Mouse (Mus musculus) MN1 (cell line): Measurements from ENCODE around the gene Gm28305.

ENCODE experiments used
- DNase-seq: peaks from one replicate; pipeline ENCODE4 v3.0.0-alpha.2; 2016; ENCODE audit warnings: low spot score

Gene Gm28305

DNA sequence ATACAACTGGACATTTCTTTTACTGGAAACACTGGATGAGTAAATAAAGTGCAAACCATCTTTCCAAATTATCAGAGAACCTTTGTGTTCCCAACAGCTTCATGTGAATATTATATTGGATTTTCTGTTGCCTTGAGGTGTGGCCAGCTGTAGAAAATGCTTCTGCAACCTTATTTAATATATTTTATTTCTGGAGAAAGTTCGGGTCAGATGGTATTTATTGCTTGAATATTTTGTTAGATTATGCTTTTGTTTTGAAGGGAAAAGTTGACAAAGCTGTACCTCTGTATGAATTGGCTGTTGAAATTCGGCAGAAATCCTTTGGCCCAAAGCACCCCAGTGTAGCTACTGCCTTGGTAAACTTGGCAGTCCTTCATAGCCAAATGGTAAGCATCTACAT lies at the start of gene Gm28305:
TSS of gene Gm28305 (plus strand) at position 301 of the 400 bp plus-strand sequence.
- no peak for DNase-seq

DNA sequence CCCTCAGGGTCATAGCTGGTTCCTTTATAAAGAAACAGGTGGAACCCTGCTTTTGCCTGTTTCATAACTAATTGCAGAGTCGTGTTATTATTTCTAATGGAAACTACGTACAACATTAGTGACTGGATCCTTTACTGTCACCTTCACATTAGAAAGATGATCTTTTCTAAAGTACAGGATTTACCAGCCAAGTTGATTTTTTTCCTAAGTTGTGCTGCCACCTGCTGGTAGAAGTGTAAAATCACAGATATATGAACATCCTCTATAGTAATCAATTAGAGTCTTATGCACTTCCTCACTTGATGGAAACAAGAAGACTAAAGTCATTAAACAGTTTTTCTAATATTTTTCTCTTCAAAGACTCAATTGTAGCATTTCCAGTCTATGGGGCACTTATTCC lies 44.0 kb upstream of the Gm28305 start:
- DNase-seq: peak; percentile 83

GRCm38 (mm10) chr9:104000601-104001000 lies 39.9 kb upstream of the Gm28305 start:
- DNase-seq: no peak

GRCm38 (mm10) chr9:104001921-104002859 lies 38.3 kb upstream of the Gm28305 start, which contains the start of gene Nphp3:
Nphp3 (plus strand) TSS chr9:104002544.
- peak; percentile 98 for DNase-seq

GRCm38 (mm10) chr9:104002913-104003330 lies 37.5 kb upstream of the Gm28305 start:
- DNase-seq: peak; percentile 84

GRCm38 (mm10) chr9:104014526-104014925 lies 25.9 kb upstream of the Gm28305 start:
- DNase-seq: no peak

GRCm38 (mm10) chr9:104021026-104021425 lies 19.4 kb upstream of the Gm28305 start:
- no peak for DNase-seq

GRCm38 (mm10) chr9:104027186-104027585 lies 13.3 kb upstream of the Gm28305 start:
- no peak for DNase-seq

DNA sequence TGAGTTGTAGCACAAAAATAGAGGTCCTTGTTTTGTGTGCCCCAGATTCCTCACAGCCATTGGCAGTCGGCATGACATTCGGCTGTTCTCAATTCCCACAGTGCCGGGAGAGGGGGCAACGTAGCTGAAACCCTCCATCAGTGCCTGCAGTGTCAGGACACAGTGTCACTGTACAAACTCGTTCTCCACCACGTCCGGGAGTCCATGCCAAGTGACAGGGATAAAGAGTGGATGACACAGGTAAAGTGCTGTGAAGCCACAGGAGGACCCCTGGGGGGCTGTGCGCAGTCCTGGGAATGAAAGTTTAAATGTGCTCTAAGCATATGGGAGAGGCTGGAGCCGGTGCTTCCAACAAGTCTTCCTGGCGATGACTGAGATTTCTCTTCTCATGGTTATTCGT lies 10.6 kb upstream of the Gm28305 start:
- DNase-seq: no peak

DNA sequence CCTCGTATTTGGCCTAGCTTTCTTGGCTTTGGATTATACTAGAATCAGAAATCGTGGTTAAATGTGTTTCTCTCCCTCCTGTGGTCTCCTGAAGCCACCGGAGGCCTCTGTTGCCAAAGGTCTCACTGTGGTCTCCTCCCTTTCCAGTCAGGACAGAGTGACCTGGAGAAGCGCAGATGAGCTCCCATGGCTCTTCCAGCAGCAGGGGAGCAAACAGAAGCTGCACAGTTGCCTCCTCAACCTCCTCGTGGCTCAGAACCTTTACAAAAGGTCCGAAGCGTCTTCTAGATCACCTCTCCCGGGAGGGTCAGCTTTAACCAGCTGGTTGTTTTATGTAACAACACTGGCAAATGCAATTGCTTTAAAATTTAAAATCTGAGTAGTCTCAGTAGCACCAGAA lies 6.2 kb upstream of the Gm28305 start:
- DNase-seq: no peak

DNA sequence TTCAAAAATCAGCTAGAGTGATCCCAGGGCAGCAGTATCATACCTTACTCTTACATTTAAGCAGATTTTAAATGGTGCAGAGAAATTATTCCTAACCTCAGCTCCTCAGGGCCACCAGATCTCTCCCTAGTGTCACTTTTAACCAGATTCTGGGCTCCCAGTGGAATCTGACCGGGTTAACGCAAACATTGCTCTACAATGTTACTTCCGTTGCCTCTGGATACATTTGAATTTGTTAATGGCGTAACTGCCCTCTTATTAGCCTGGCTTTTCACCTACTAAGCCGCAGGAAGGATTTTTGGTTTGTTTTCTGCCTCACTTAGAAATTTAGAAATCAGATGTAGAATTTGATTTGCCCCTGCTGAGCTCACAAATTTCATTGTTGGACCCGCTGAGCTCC lies 5.7 kb upstream of the Gm28305 start:
- no peak for DNase-seq

DNA sequence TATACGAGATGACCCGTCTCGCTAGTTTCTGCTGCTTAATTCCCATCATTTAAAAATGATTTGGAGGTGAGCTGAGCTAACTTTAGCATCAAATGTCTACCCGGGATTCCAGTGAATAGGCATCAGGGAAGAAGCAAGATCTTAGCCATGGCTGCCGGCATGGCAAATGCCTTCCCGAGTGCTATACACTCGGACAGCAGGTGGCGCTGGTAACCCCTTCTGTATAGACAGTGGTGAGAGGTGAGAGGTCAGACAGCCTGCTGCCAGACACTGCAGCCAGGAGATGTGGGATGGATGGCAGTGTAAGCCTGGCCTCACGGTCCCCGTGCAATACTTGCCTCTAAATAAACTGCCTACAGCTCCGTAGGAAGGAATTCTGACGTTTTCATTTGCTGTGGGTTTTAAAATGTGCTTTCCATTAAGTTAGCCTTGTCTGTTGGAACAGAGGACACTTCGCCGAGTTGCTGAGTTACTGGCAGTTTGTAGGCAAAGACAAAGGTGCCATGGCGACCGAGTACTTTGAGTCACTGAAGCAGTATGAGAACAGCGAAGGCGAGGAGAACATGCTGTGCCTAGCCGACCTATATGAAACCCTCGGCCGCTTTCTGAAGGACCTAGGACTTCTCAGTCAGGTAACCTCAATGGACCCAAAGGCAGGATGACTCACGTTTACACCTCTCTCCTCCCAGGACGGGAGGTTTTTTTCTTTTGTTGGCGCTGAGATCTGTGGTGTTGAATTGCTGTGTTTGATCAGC lies 5.0 kb upstream of the Gm28305 start:
- peak; percentile 72 for DNase-seq

DNA sequence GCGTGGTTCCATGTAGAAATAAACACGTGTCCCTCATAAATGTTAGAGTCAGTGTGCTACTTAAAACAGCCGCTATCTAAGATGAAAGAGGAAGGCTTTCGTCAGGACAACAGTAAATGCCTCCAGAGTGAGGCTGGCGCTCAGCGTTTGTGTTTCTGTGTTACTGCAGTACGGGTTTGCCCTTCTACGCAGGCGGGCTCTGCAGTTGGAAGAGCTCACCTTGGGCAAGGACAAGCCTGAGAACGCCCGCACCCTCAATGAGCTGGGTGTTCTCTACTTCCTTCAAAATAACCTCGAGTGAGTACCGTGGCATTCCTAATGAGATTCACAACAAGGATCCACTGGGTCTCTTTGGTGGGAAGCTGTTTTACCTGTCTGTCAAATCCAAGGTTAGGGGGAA lies 2.2 kb upstream of the Gm28305 start:
- no peak for DNase-seq

DNA sequence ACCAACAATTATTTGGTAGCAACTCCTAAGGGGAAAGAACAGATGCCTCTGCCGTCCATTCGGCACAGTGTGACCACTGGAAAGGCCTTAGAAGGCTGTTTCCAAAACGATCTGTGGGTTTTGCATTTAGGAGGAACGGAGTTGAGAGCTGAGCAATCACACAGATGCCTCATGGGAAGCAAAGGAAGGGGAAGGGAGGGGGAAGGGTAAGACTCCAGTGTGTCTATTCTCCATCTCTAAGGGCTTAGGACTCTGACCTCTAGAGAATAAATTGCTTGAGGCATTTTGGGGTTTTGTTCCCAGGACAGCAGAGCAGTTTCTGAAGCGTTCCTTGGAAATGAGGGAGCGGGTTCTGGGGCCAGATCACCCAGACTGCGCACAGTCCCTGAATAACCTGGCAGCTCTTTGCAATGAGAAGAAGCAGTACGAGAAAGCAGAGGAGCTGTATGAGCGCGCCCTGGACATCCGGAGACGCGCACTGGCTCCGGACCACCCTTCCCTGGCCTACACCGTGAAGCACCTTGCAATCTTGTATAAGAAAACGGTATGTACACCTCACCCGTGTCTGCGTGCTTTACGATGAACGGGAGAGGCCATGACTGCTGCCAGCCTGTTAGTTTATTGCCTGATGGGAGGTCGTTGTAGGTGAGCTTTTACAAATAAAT lies 1.3 kb upstream of the Gm28305 start:
- no peak for DNase-seq

GRCm38 (mm10) chr9:104039742-104040141 lies 720 bp upstream of the Gm28305 start:
- DNase-seq: no peak

GRCm38 (mm10) chr9:104043676-104044075 lies 3.2 kb downstream of the Gm28305 start:
- DNase-seq: no peak

- no peak for DNase-seq
These were observed 10.6 kb downstream of the Gm28305 start for GRCm38 (mm10) chr9:104051028-104051427.

DNA sequence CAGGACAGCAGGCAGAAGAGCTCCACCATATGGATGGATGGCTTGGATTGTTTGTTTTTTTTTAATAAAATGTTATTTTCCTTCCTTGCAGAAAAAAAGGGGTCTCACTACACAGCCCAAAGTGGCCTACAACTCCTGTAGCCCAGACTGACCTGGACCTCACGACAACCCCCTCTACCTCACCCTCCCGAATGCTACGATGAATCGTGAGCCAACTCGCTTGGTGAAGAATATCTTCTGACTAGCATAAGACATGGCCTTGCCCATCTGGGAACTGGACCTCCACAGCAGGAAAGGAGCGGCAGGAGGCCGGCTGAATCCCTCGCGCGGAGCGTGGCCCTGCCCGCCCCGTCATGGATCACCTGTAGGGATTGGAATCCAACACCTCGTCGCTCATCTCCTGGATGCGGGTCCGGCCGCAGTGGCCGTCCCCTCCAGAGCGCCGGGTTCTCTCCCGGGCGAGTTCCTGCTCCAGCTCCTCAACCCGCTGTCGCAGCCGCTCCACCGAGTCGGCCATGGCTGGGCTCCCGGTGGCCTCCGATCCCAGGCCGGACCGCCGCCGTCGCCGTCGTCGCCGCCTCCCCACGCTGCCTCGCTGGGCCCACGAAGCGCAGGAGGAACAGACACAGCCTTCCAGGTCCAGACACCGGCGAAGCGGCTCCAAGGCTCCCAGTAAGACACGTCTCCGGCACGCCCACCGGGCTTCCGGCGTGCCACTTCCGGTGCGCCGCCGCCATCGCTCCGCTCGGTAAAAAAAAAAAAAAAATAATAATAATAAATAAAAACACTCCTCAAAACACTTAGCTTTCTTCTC lies 22.2 kb downstream of the Gm28305 start, which contains the start of gene Uba5:
TSS of gene Uba5 (minus strand) at position 705 of the 814 bp plus-strand sequence.
- peak; percentile 81 for DNase-seq

DNA sequence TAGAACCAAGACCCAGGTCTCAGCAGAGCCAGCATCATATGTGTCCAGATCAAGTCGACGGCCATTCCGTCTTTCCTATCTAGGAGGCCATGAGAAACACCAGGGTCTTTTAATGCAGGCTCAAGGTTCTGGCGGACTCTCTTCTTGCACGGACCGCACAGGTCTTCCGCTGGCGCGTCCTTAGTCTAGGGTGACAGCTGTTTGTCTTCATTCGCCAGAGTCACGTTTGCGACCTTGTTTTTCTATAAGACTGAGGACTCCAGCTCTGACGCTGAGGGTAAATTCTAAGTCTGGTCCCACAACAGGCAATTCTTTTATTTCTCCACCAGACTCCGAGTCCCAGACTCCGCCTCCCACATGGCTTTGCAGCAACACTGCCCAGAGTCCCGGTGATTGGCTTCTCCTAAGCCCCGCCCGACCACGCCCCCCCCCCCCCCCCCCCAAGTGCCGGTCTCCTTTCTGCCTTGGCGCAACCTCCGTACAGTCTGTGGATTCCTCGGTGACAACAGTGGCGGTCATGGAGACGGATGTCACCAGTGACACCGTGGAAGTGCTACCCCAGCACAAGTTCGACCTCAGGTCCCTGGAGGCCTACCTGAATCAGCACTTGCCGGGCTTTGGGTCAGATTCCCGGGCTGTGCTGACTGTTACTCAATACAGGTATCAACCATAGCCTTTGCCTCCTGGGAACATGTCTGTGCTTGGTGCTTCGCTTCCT lies 22.9 kb downstream of the Gm28305 start, which contains the start of gene Acad11:
TSS of gene Acad11 (plus strand) at position 134 of the 718 bp plus-strand sequence.
- DNase-seq: peak; percentile 89

DNA sequence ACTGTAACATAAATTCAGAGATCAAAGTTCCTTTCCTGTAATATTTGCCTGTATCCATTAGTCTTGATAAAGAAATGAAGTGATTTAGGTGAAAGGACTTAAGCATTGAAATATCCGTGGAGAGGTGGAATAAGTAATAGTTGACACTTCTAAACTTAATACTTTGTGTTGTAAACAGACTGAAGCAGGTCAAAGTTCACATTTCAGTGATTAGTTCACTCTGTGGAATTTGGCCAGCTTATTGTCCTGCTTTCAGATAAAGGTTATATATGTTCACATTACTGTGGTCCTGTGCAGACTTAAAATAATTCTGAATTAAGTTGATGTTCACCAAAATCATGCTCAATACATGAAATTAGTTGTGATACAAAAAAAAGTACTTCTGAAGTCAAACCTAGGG lies 24.1 kb downstream of the Gm28305 start:
- DNase-seq: no peak

GRCm38 (mm10) chr9:104070241-104070640 lies 29.8 kb downstream of the Gm28305 start:
- no peak for DNase-seq
